Mouse (Mus musculus) heart, embryonic 11.5 days (tissue): Measurements from ENCODE around the gene Ttc28. TPM values are rescaled to one million over a fixed set of nuclear protein-coding genes. Genes with fewer than 3 reads are reported as not detected.

Source experiments
- ATAC-seq: fragments of 200-750 bp; cut with Nextera tagmentation; replicated peaks from 2 replicates; pipeline ENCODE4 v1.8.0; 2017; ENCODE audit warnings: moderate library complexity; ENCODE audit not compliant: insufficient number of reproducible peaks, low FRiP score, low TSS enrichment
- H3K27ac ChIP-seq: fragments of 300-500 bp; sonication (generic); 2 replicates; pipeline ENCODE4 v1.5.1; 2014; ENCODE audit warnings: mild to moderate bottlenecking, low read depth, low read length
- H3K27me3 ChIP-seq: fragments of 300-500 bp; sonication (generic); 2 replicates; pipeline ENCODE4 v1.6.1; 2014; ENCODE audit warnings: mild to moderate bottlenecking, low read length, mixed read lengths; ENCODE audit not compliant: control insufficient read depth, insufficient read depth
- H3K36me3 ChIP-seq: fragments of 300-500 bp; sonication (generic); 2 replicates; pipeline ENCODE4 v1.6.1; 2014; ENCODE audit warnings: mild to moderate bottlenecking, low read length, moderate library complexity, mixed read lengths; ENCODE audit not compliant: control insufficient read depth, insufficient read depth
- H3K4me1 ChIP-seq: fragments of 300-500 bp; sonication (generic); 2 replicates; pipeline ENCODE4 v1.6.1; 2014; ENCODE audit warnings: low read length; ENCODE audit not compliant: control insufficient read depth, insufficient read depth
- H3K4me2 ChIP-seq: fragments of 300-500 bp; sonication (generic); 2 replicates; pipeline ENCODE4 v1.6.1; 2014; ENCODE audit warnings: mild to moderate bottlenecking, moderate library complexity
- H3K4me3 ChIP-seq: fragments of 300-500 bp; sonication (generic); 2 replicates; pipeline ENCODE4 v1.5.1; 2014; ENCODE audit warnings: low read depth, low read length
- H3K9ac ChIP-seq: fragments of 300-500 bp; sonication (generic); 2 replicates; pipeline ENCODE4 v1.6.1; 2014; ENCODE audit warnings: mild to moderate bottlenecking, low read depth, low read length, moderate library complexity
- H3K9me3 ChIP-seq: fragments of 300-500 bp; sonication (generic); replicated peaks from 2 replicates; pipeline ENCODE4 v1.6.1; 2016; ENCODE audit warnings: low read length; ENCODE audit not compliant: control insufficient read depth
- WGBS: fragments of 180-500 bp; shearing (Covaris S2); extraction: QIAGEN DNeasy Blood & Tissue Kit; methylation state at CpG from one replicate; pipeline ENCODE4 v1.1.7; 2014; ENCODE audit not compliant: insufficient replicate concordance; 5-methylcytosine and 5-hydroxymethylcytosine counted together
- polyA plus RNA-seq: library from polyadenylated mRNA; unstranded; fragments of >200 nt; fragmentation: Nextera tagmentation; extraction: Ambion mirVana; gene quantifications from 2 replicates; pipeline ENCODE4 v1.2.1, GENCODE M21; 2014

The Ttc28 gene
- polyA plus RNA-seq, 1 experiment from 2014 or later = 8.1 TPM

- 78% methylated on average over 4 of the region's 4 CpGs for WGBS
- H3K4me2 ChIP-seq = no peak overlapping the region
- no peak overlapping the region for H3K4me3 ChIP-seq
These were observed 39.9 kb downstream of the Ttc28 start for GRCm38 (mm10) chr5:110919541-110919940.

GRCm38 (mm10) chr5:110923336-110923735, 43.7 kb downstream of the Ttc28 start:
- H3K9me3 ChIP-seq = no peaks in the 10 kb centered on the region
- H3K4me2 ChIP-seq = no peak overlapping the region
- peaks cover 3% of the 10 kb centered on the region; the same call in 1 of the 2 replicates for H3K4me1 ChIP-seq
- H3K27me3 ChIP-seq = no peaks in the 10 kb centered on the region
- H3K4me3 ChIP-seq = no peak overlapping the region
- 0% methylated on average over 1 of the region's 1 CpGs for WGBS
- no peak overlapping the region for H3K27ac ChIP-seq
- ATAC-seq = no peak
- H3K9ac ChIP-seq = no peak overlapping the region
- no peaks in the 10 kb centered on the region for H3K36me3 ChIP-seq

More at GRCm38 (mm10) chr5:110919541-110919940, 39.9 kb downstream of the Ttc28 start:
- Histone ChIP-seq H3K9ac (no peak overlapping the region), H3K27me3 (no peaks in the 10 kb centered on the region), H3K27ac (no peak overlapping the region), H3K36me3 (no peaks in the 10 kb centered on the region), H3K4me1 (peaks cover 11% of the 10 kb centered on the region), H3K9me3 (no peaks in the 10 kb centered on the region)
- no peak for ATAC-seq

- Histone ChIP-seq H3K27ac (no peak overlapping the region), H3K4me3 (no peak overlapping the region), H3K9ac (no peak overlapping the region), H3K36me3 (no peaks in the 10 kb centered on the region), H3K27me3 (no peaks in the 10 kb centered on the region), H3K4me1 (peaks cover 3% of the 10 kb centered on the region; the same call in 1 of the 2 replicates), H3K9me3 (no peaks in the 10 kb centered on the region), H3K4me2 (no peak overlapping the region)
- no peak for ATAC-seq
- WGBS = 85% methylated on average over 3 of the region's 3 CpGs
These were observed 45.0 kb downstream of the Ttc28 start for GRCm38 (mm10) chr5:110924636-110925035.

GRCm38 (mm10) chr5:110925804-110926203, 46.2 kb downstream of the Ttc28 start:
- no peaks in the 10 kb centered on the region for H3K36me3 ChIP-seq
- no peaks in the 10 kb centered on the region for H3K27me3 ChIP-seq
- no peak overlapping the region for H3K9ac ChIP-seq
- WGBS = 83% methylated on average over 5 of the region's 5 CpGs
- peaks cover 3% of the 10 kb centered on the region; the same call in 1 of the 2 replicates for H3K4me1 ChIP-seq
- no peak overlapping the region for H3K27ac ChIP-seq
- H3K4me2 ChIP-seq = no peak overlapping the region
- H3K4me3 ChIP-seq = no peak overlapping the region
- no peak for ATAC-seq
- H3K9me3 ChIP-seq = no peaks in the 10 kb centered on the region

- Histone ChIP-seq H3K4me2 (no peak overlapping the region), H3K27me3 (no peaks in the 10 kb centered on the region), H3K9me3 (no peaks in the 10 kb centered on the region), H3K36me3 (no peaks in the 10 kb centered on the region), H3K4me1 (peaks cover under 1% of the 10 kb centered on the region; the same call in 1 of the 2 replicates), H3K9ac (no peak overlapping the region), H3K27ac (no peak overlapping the region), H3K4me3 (no peak overlapping the region)
- 63% methylated on average over 3 of the region's 3 CpGs for WGBS
- no peak for ATAC-seq
These were observed 48.7 kb downstream of the Ttc28 start for GRCm38 (mm10) chr5:110928289-110928688.

- Histone ChIP-seq H3K9ac (no peak overlapping the region), H3K27me3 (no peaks in the 10 kb centered on the region), H3K36me3 (no peaks in the 10 kb centered on the region), H3K4me1 (no peaks in the 10 kb centered on the region), H3K9me3 (no peaks in the 10 kb centered on the region), H3K4me3 (no peak overlapping the region), H3K27ac (no peak overlapping the region), H3K4me2 (no peak overlapping the region)
- WGBS = 73% methylated on average over 4 of the region's 4 CpGs
- no peak for ATAC-seq
These were observed 49.7 kb downstream of the Ttc28 start for GRCm38 (mm10) chr5:110929306-110929705.

GRCm38 (mm10) chr5:110936606-110937005, 57.0 kb downstream of the Ttc28 start:
- Histone ChIP-seq H3K27me3 (no peaks in the 10 kb centered on the region), H3K36me3 (no peaks in the 10 kb centered on the region), H3K27ac (no peak overlapping the region), H3K4me3 (no peak overlapping the region), H3K9ac (no peak overlapping the region), H3K4me1 (0 out of 2 replicates have a peak, but pooled peaks cover 2% of the 10 kb centered on the region), H3K9me3 (no peaks in the 10 kb centered on the region), H3K4me2 (no peak overlapping the region)
- ATAC-seq = no peak
- 60% methylated on average over 5 of the region's 5 CpGs for WGBS

- Histone ChIP-seq H3K27ac (no peak overlapping the region), H3K4me1 (peaks cover 9% of the 10 kb centered on the region), H3K36me3 (no peaks in the 10 kb centered on the region), H3K9ac (no peak overlapping the region), H3K9me3 (no peaks in the 10 kb centered on the region), H3K4me2 (no peak overlapping the region), H3K4me3 (no peak overlapping the region), H3K27me3 (peaks cover 2% of the 10 kb centered on the region; the same call in 1 of the 2 replicates)
- 88% methylated on average over 8 of the region's 8 CpGs for WGBS
- ATAC-seq = no peak
These were observed 64.7 kb downstream of the Ttc28 start for GRCm38 (mm10) chr5:110944326-110944725.
